Mouse (Mus musculus): ENCODE data around the gene 9530002B09Rik. TPM values are rescaled to one million over a fixed set of nuclear protein-coding genes. Genes with fewer than 3 reads are reported as not detected.

9530002B09Rik gene
- total RNA-seq (2023) = not detected

GRCm38 (mm10) chr4:122688975-122689374, at the start of gene 9530002B09Rik:
Gene 9530002B09Rik, plus strand, starts transcription at chr4:122689275.

Other genes with a start within 250 kb of the 9530002B09Rik start
- 10 to 100 TPM; 43.0 to 52.0 TPM for gene Ppt1, start 147.0 kb downstream of the 9530002B09Rik start, total RNA-seq (2023)
- gene Cap1, start 196.8 kb downstream of the 9530002B09Rik start, total RNA-seq (2023) = 100 to 1,000 TPM; 920 to 956 TPM